Mouse (Mus musculus): ENCODE data around the gene Plxna2. TPM values are rescaled to one million over a fixed set of nuclear protein-coding genes. Genes with fewer than 3 reads are reported as not detected.
A peak's percentile ranks its signal among the peaks of the same experiment; 100 is the strongest.

Plxna2 gene
- polyA plus RNA-seq, 1 experiment from 2014 or later = 10.3 TPM

DNA sequence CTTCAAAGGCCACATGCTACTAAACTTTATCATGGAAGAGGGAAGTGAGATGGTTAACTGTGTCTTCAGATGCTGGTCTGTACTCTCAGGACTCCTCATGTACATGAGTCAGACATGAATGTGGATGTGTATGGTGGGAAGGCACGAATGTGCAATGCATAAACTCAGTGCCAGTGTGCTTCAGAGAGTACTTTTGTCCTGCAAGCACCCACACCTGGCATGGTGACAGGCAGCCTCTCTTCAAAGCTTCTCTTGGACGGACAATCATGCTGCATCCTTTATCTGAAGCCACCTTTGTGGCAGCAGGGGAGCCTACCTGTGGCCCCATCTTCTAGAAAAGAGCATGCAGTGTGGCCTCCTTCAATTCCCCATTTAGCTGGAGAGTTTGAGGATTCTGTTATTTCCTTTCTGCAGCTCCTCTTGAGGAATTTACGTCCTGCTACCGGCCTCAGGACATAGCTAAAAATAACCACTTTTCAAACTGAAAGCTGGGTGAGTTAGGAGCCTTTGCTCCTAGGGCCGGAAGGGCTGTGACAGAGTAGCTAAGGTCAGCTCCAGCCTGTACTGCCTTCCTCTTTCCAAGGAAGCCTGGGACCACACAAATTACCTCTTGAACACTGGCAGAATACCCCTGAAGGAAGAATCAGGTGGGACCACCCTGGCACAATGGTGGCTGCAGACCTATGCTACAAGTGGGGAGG is 23.7 kb downstream of the Plxna2 start:
- Histone ChIP-seq H3K4me2 (no peak overlapping the region), H3K4me3 (no peak overlapping the region), H3K27me3 (no peaks in the 10 kb centered on the region), H3K36me3 (peaks cover 14% of the 10 kb centered on the region; the same call in 1 of the 2 replicates), H3K9ac (no peak overlapping the region), H3K4me1 (peaks cover 12% of the 10 kb centered on the region), H3K9me3 (no peaks in the 10 kb centered on the region), H3K27ac (peak overlapping the region; percentile 39; the same call in 1 of the 2 replicates)
- no peak for ATAC-seq (ENCODE audit: insufficient number of reproducible peaks, insufficient read depth, low FRiP score, low TSS enrichment, low read depth)
- 35% methylated on average over 5 of the region's 5 CpGs for WGBS

DNA sequence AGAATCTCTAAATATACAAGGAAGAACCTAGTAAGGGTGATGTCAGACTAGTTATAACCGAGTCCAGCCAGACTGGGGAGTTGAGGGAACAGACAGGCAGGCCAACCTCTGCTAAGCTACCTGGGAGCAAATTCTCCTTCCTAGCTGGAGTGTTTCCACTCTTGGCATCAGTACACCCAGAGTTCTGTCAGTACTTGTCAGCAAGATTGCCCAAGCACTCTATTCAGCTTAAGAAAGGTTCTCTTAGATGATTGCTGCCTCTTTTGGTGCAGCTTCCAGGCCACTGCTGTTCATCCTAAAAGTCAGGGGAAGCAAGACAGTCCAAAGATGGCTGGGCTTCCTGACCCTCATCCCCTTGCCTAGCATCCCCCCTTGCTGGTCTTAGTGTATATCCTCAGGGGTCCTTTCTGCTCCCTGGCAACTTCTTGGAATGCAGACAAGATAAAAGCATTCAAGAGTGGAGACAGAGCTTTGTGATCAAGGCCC is 24.3 kb downstream of the Plxna2 start:
- peaks cover 12% of the 10 kb centered on the region for H3K4me1 ChIP-seq
- H3K27me3 ChIP-seq = no peaks in the 10 kb centered on the region
- H3K27ac ChIP-seq = no peak overlapping the region; the same call in 1 of the 2 replicates
- ATAC-seq (ENCODE audit: insufficient number of reproducible peaks, insufficient read depth, low FRiP score, low TSS enrichment, low read depth) = no peak
- no peak overlapping the region for H3K9ac ChIP-seq
- no peak overlapping the region for H3K4me2 ChIP-seq
- peaks cover 14% of the 10 kb centered on the region; the same call in 1 of the 2 replicates for H3K36me3 ChIP-seq
- no peaks in the 10 kb centered on the region for H3K9me3 ChIP-seq
- no peak overlapping the region for H3K4me3 ChIP-seq
- 39% methylated on average over 1 of the region's 1 CpGs for whole genome bisulfite sequencing

DNA sequence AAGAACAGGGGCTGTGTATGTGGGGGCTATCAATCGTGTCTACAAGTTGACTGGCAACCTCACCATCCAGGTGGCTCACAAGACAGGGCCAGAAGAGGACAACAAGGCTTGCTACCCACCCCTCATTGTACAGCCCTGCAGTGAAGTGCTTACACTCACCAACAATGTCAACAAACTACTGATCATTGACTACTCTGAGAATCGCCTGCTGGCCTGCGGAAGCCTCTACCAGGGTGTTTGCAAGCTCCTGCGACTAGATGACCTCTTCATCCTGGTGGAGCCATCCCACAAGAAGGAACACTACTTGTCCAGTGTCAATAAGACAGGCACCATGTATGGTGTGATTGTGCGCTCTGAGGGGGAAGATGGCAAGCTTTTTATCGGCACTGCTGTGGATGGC is 25.9 kb downstream of the Plxna2 start:
- 96% methylated on average over 6 of the region's 6 CpGs for WGBS
- no peak overlapping the region for H3K9ac ChIP-seq

DNA sequence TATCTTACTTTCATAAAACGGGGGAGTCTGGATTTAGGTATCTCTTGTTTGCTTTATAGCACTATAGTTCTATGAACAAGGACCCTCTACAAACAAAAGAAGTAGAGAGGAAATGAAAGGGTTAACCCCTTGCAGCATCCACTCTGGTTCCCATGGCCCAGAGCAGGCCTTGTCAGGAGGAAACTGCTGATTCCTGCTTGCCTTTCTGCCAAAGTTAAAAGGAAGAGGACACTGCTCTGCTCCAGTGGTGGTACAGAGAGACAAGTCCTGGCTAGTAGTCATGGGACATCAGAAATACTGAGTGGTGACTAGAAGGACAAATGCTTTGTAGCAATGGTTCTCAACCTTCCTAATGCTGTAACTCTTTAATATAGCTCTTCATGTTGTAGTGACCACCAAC is 27.9 kb downstream of the Plxna2 start:
- no peak overlapping the region for H3K4me3 ChIP-seq
- peaks cover 12% of the 10 kb centered on the region for H3K4me1 ChIP-seq
- H3K36me3 ChIP-seq = peaks cover 29% of the 10 kb centered on the region
- H3K9ac ChIP-seq = no peak overlapping the region
- 85% methylated on average over 1 of the region's 1 CpGs for WGBS
- H3K27ac ChIP-seq = no peak overlapping the region
- no peak overlapping the region for H3K4me2 ChIP-seq
- no peaks in the 10 kb centered on the region for H3K9me3 ChIP-seq
- ATAC-seq (ENCODE audit: insufficient number of reproducible peaks, insufficient read depth, low FRiP score, low TSS enrichment, low read depth) = no peak
- no peaks in the 10 kb centered on the region for H3K27me3 ChIP-seq

More for the DNA sequence above, 25.9 kb downstream of the Plxna2 start:
- H3K4me3 ChIP-seq = no peak overlapping the region
- H3K36me3 ChIP-seq = peaks cover 14% of the 10 kb centered on the region; the same call in 1 of the 2 replicates
- ATAC-seq (ENCODE audit: insufficient number of reproducible peaks, insufficient read depth, low FRiP score, low TSS enrichment, low read depth) = no peak
- no peak overlapping the region for H3K4me2 ChIP-seq
- no peak overlapping the region for H3K27ac ChIP-seq
- H3K27me3 ChIP-seq = no peaks in the 10 kb centered on the region
- peaks cover 12% of the 10 kb centered on the region for H3K4me1 ChIP-seq
- H3K9me3 ChIP-seq = no peaks in the 10 kb centered on the region

DNA sequence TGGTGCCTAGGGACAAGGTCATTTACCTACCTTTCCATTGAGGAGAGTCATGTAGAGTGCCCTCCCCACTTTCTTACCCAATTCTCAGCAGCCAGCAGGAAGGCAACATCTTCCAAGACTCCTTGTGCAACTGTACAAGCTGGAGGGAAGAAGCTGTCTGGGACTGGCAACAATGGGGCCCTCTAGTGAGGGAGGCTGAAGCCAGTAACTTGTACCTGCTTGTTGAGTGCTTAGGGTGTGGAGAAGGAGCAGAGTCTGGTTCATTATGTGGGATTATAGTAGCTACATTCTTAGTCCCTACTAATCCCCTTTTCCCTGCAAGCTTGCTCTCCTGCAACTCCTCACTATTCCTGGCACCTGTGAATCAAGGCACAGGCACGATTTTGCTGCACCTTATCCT is 32.1 kb downstream of the Plxna2 start:
- 43% methylated on average over 1 of the region's 1 CpGs for WGBS
- Histone ChIP-seq H3K36me3 (peaks cover 34% of the 10 kb centered on the region), H3K27me3 (no peaks in the 10 kb centered on the region), H3K4me3 (no peak overlapping the region), H3K27ac (no peak overlapping the region), H3K4me1 (0 out of 2 replicates have a peak, but pooled peaks cover 5% of the 10 kb centered on the region), H3K9ac (no peak overlapping the region), H3K4me2 (no peak overlapping the region), H3K9me3 (no peaks in the 10 kb centered on the region)
- no peak for ATAC-seq (ENCODE audit: insufficient number of reproducible peaks, insufficient read depth, low FRiP score, low TSS enrichment, low read depth)

DNA sequence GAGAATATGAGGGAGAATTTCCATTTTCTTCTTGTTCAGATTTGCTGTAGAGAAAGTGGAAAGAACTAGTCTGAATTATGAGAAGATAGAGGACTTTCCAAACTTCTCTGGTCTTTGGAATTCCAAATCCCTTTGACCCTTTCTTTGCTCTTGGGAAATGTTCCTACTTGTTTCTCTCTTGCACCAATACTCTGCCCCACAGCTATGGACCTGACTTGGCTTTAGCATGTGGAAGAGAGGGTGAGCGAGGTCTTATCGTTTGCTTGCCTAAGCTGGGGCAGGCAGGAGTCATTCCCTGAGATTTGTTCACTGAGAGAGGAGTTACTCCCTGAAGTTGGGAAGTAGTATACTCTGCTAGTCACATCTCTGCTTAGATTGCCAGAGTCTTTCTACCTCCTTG is 32.5 kb downstream of the Plxna2 start:
- 85% methylated on average over 2 of the region's 2 CpGs for WGBS
- no peak overlapping the region for H3K4me3 ChIP-seq

DNA sequence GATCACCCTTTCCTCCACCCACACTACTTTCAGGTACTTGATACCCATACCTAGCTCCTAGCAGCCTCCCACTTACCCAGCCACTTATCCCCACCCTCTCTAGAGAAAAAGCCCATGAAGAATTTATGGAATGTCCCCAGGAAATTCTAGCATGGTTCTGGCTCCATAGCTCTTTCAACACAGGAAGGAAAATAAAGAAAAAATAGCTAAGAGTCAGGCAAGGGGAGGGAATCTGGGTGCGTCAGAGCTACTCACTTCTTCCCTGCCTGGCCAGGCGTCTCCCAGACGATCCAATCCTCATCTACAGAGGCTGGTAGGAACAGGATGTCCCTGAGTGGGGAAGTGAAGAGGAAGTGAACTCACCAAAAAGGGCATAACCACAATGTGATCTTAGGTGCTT is 34.0 kb downstream of the Plxna2 start:
- Histone ChIP-seq H3K36me3 (peaks cover 37% of the 10 kb centered on the region), H3K4me3 (no peak overlapping the region), H3K4me1 (0 out of 2 replicates have a peak, but pooled peaks cover 5% of the 10 kb centered on the region), H3K4me2 (no peak overlapping the region), H3K9me3 (no peaks in the 10 kb centered on the region), H3K9ac (no peak overlapping the region), H3K27ac (no peak overlapping the region), H3K27me3 (no peaks in the 10 kb centered on the region)
- WGBS = 59% methylated on average over 3 of the region's 3 CpGs
- peak; percentile 43; the same call in 1 of the 2 replicates for ATAC-seq (ENCODE audit: insufficient number of reproducible peaks, insufficient read depth, low FRiP score, low TSS enrichment, low read depth)

More for the DNA sequence above, 32.5 kb downstream of the Plxna2 start:
- H3K4me1 ChIP-seq = 0 out of 2 replicates have a peak, but pooled peaks cover 5% of the 10 kb centered on the region
- no peak for ATAC-seq (ENCODE audit: insufficient number of reproducible peaks, insufficient read depth, low FRiP score, low TSS enrichment, low read depth)
- H3K36me3 ChIP-seq = peaks cover 33% of the 10 kb centered on the region
- H3K9ac ChIP-seq = no peak overlapping the region
- H3K9me3 ChIP-seq = no peaks in the 10 kb centered on the region
- H3K27me3 ChIP-seq = no peaks in the 10 kb centered on the region
- no peak overlapping the region for H3K27ac ChIP-seq
- H3K4me2 ChIP-seq = no peak overlapping the region

DNA sequence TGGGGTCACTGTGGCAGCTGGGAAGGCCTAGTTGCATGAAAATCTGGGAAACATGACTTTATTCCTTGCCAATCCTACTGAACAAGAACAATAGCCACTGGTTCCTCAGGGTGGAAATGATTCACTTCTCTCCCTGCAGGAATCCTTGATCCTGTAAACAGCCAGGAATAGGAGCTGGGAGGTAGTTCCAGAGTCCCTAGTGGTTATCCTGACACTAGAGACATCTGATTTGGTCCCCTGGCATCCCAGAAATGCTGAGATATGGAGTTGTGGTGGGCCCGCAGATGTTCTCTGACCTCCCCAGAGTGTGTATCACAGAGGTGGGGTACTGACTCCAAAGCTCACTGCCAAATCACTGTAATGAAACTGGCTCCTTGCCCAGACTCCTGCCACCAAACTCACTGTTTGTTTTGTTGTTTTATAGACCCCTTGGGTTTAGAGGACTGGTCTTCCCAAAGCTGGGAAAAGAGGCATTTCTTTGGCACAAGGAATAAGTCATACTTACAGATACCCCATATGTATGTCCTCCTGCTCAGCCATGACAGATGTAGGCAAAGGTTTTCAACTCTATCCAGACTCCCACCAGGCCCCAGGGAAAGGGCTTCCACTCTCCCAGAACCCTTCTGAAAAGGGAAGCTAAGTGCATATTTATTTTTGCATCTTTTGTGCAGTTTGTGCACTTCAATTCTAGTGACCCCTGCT is 40.6 kb downstream of the Plxna2 start:
- WGBS = 77% methylated on average over 1 of the region's 1 CpGs

DNA sequence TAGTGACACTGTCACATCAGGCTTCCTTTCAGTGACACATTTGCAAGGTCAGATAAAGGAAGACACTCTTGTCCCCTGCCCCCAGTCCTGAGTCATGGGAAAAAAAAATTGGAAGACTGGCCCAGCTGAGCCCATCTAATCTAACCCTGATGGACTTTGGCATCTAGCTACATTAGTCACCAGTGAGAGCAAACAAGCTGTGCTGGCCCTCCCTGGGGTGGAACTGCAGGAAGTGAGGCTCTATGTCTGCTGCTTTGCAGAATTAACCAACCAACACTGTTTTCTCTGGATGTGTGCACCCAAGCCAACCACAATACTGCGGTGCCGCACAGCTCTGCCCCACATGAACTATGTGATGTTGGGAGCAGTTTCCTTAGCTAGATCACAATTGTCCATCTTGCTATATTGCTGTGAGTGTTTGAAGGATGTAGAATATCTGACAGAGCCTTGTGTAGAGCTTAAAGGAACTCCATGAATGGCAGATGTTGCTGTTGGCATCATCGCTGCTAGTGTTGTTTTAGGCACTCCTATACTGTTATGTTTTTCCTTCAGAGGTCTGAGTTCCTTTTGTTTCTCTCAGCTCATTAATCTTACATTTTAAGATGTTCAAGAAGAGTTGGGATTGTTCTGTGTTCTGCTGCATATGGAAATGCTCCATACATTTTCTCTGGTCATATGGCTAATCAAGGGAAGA is 42.6 kb downstream of the Plxna2 start:
- no peak for ATAC-seq (ENCODE audit: insufficient number of reproducible peaks, insufficient read depth, low FRiP score, low TSS enrichment, low read depth)
- Histone ChIP-seq H3K4me1 (0 out of 2 replicates have a peak, but pooled peaks cover 8% of the 10 kb centered on the region), H3K4me2 (no peak overlapping the region), H3K27ac (no peak overlapping the region), H3K36me3 (peaks cover 4% of the 10 kb centered on the region; the same call in 1 of the 2 replicates), H3K27me3 (no peaks in the 10 kb centered on the region), H3K9me3 (no peaks in the 10 kb centered on the region), H3K9ac (no peak overlapping the region), H3K4me3 (no peak overlapping the region)
- 90% methylated on average over 3 of the region's 3 CpGs for WGBS

More for the DNA sequence above, 40.6 kb downstream of the Plxna2 start:
- H3K9me3 ChIP-seq = no peaks in the 10 kb centered on the region
- no peak overlapping the region for H3K4me3 ChIP-seq
- ATAC-seq (ENCODE audit: insufficient number of reproducible peaks, insufficient read depth, low FRiP score, low TSS enrichment, low read depth) = no peak
- H3K4me1 ChIP-seq = 0 out of 2 replicates have a peak, but pooled peaks cover 8% of the 10 kb centered on the region
- peak overlapping the region; percentile 30; the same call in 1 of the 2 replicates for H3K27ac ChIP-seq
- H3K27me3 ChIP-seq = no peaks in the 10 kb centered on the region
- H3K9ac ChIP-seq = no peak overlapping the region
- no peak overlapping the region for H3K4me2 ChIP-seq
- H3K36me3 ChIP-seq = peaks cover 4% of the 10 kb centered on the region; the same call in 1 of the 2 replicates

DNA sequence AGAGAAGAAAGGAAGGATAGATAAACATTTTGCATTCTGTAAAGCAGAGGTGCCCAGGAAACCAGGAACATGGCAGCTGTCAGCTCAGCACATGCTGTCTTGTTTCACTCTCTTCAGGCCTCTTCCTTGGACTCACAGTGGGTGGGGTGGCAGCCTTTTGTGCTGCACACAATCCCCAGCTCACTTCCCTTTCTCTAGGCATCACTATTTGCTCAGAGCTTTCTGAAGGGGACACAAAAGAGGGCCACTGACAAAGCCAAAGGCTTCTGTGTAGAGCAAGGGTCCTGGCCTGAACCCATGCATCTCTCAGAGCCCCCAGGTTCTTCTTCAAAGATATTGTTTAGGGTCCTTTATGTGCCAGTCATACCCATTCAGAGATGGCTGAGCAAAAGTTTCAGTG is 45.0 kb downstream of the Plxna2 start:
- Histone ChIP-seq H3K4me2 (no peak overlapping the region), H3K36me3 (peaks cover under 1% of the 10 kb centered on the region; the same call in 1 of the 2 replicates)

DNA sequence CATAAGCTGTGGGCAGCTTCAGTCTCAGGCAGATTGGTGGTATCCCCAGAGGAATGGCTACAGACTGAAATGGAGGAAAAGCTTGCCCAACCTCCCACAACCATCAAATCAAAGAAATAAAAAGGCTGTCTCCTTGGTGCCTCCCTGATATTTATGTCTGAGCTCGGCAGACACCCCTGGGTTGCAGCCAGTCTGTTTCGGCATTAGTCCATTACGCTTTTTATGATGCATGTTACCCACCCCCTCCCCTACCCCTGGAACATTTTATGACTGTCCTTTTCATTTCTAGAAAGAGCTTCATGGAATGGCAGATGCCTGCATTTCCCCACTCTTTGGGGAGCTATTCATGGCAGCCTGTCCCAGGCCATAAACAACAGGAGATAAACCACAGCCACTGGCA is 47.7 kb downstream of the Plxna2 start:
- no peak for ATAC-seq (ENCODE audit: insufficient number of reproducible peaks, insufficient read depth, low FRiP score, low TSS enrichment, low read depth)
- H3K27ac ChIP-seq = no peak overlapping the region
- no peaks in the 10 kb centered on the region for H3K27me3 ChIP-seq
- H3K4me1 ChIP-seq = no peaks in the 10 kb centered on the region
- H3K9me3 ChIP-seq = no peaks in the 10 kb centered on the region
- 87% methylated on average over 3 of the region's 3 CpGs for WGBS
- peaks cover 3% of the 10 kb centered on the region; the same call in 1 of the 2 replicates for H3K36me3 ChIP-seq
- H3K9ac ChIP-seq = no peak overlapping the region
- H3K4me2 ChIP-seq = no peak overlapping the region
- no peak overlapping the region for H3K4me3 ChIP-seq

More for the DNA sequence above, 45.0 kb downstream of the Plxna2 start:
- Histone ChIP-seq H3K27me3 (no peaks in the 10 kb centered on the region), H3K9ac (no peak overlapping the region), H3K4me3 (no peak overlapping the region), H3K4me1 (0 out of 2 replicates have a peak, but pooled peaks cover 8% of the 10 kb centered on the region), H3K27ac (no peak overlapping the region), H3K9me3 (no peaks in the 10 kb centered on the region)
- ATAC-seq (ENCODE audit: insufficient number of reproducible peaks, insufficient read depth, low FRiP score, low TSS enrichment, low read depth) = no peak

Measured in embryonic facial prominence, embryonic 13.5 days (tissue).